Mouse (Mus musculus) hindbrain, postnatal 0 days (tissue): Measurements from ENCODE around the gene Insm2. TPM values are rescaled to one million over a fixed set of nuclear protein-coding genes. Genes with fewer than 3 reads are reported as not detected.
"Not testable (repeated sequence)": the region's sequence is repeated elsewhere in the genome, so short reads cannot be mapped to it uniquely, and the experiment has no call there.

Experiments used
- ATAC-seq: fragments of 200-750 bp; cut with Nextera tagmentation; 2 replicates; pipeline ENCODE4 v1.8.0; 2017; ENCODE audit warnings: mild to moderate bottlenecking, moderate TSS enrichment, moderate library complexity
- DNase-seq: peaks from one replicate; pipeline ENCODE4 v3.0.0-alpha.2; 2015; ENCODE audit warnings: low spot score
- H3K27ac ChIP-seq: fragments of 300-500 bp; sonication (generic); 2 replicates; pipeline ENCODE4 v1.5.1; 2014; ENCODE audit warnings: mild to moderate bottlenecking
- H3K27me3 ChIP-seq: fragments of 300-500 bp; sonication (generic); 2 replicates; pipeline ENCODE4 v1.6.1; 2014; ENCODE audit warnings: low read length, mixed read lengths; ENCODE audit not compliant: insufficient read depth
- H3K36me3 ChIP-seq: fragments of 300-500 bp; sonication (generic); 2 replicates; pipeline ENCODE4 v1.6.1; 2014; ENCODE audit warnings: low read length, mixed read lengths; ENCODE audit not compliant: insufficient read depth
- H3K4me1 ChIP-seq: fragments of 300-500 bp; sonication (generic); 2 replicates; pipeline ENCODE4 v1.6.1; 2014; ENCODE audit warnings: antibody characterized with exemption, low read length, mixed read lengths; ENCODE audit not compliant: insufficient read depth
- H3K4me2 ChIP-seq: fragments of 300-500 bp; sonication (generic); 2 replicates; pipeline ENCODE4 v1.6.1; 2014; ENCODE audit warnings: low read depth, mild to moderate bottlenecking, low read length, moderate library complexity, mixed read lengths
- H3K4me3 ChIP-seq: fragments of 300-500 bp; sonication (generic); 2 replicates; pipeline ENCODE4 v1.5.1; 2014; ENCODE audit warnings: low read length
- H3K9ac ChIP-seq: fragments of 300-500 bp; sonication (generic); replicated peaks from 2 replicates; pipeline ENCODE4 v1.6.1; 2014; ENCODE audit warnings: mild to moderate bottlenecking, low read length, moderate library complexity, mixed read lengths
- H3K9me3 ChIP-seq: fragments of 300-500 bp; sonication (generic); 2 replicates; pipeline ENCODE4 v1.6.1; 2016; ENCODE audit warnings: low read length, mixed read lengths
- CTCF ChIP-seq: IDR thresholded peaks from 2 replicates; pipeline ENCODE4 v1.5.1; 2016; ENCODE audit warnings: antibody characterized with exemption, control low read depth, low read depth
- WGBS: fragments of 180-500 bp; shearing (Covaris S2); extraction: QIAGEN DNeasy Blood & Tissue Kit; methylation state at CpG from one replicate; pipeline ENCODE4 v1.1.7; 2014; 5-methylcytosine and 5-hydroxymethylcytosine counted together
- polyA plus RNA-seq: library from polyadenylated mRNA; unstranded; fragments of >200 nt; fragmentation: Nextera tagmentation; extraction: Ambion mirVana; gene quantifications from 2 replicates; pipeline ENCODE4 v1.2.1, GENCODE M21; 2015
- total RNA-seq: library from RNA; depleted of rRNA; stranded (reverse); fragments of >200 nt; gene quantifications from 2 replicates; pipeline ENCODE4 v1.2.3, GENCODE M21; 2014; rRNA removed

The Insm2 gene
- 3.9 and 8.3 TPM in 2 replicates for total RNA-seq
- polyA plus RNA-seq: 2.5 and 2.7 TPM in 2 replicates

GRCm38 (mm10) chr12:55598887-55599561 is at the start of gene Insm2:
Insm2 (plus strand) TSS chr12:55599427.
- H3K4me2 ChIP-seq: peak within 1 kb of the TSS; percentile 78
- no peaks in the 10 kb centered on the region for H3K36me3 ChIP-seq
- H3K9me3 ChIP-seq: no peaks in the 10 kb centered on the region
- peak within 1 kb of the TSS; percentile 51 for H3K4me3 ChIP-seq
- DNase-seq (peak; percentile 38), ATAC-seq (peak; percentile 69)
- no peak for TF ChIP-seq CTCF
- peak within 1 kb of the TSS; percentile 49 for H3K9ac ChIP-seq
- H3K4me1 ChIP-seq: peaks cover 5% of the 10 kb centered on the region; the same call in 1 of the 2 replicates
- H3K27me3 ChIP-seq: peaks cover 4% of the 10 kb centered on the region
- H3K27ac ChIP-seq: no peak within 1 kb of the TSS
- WGBS: under 1% methylated on average over 68 of the region's 77 CpGs

GRCm38 (mm10) chr12:55554901-55555300 is 44.3 kb upstream of the Insm2 start:
- WGBS: 79% methylated on average over 6 of the region's 6 CpGs
- H3K9me3 ChIP-seq, H3K9ac ChIP-seq, H3K4me1 ChIP-seq, H3K4me2 ChIP-seq, H3K27me3 ChIP-seq, DNase-seq, ATAC-seq, H3K27ac ChIP-seq, H3K36me3 ChIP-seq, H3K4me3 ChIP-seq: not testable (repeated sequence)

GRCm38 (mm10) chr12:55557866-55558265 is 41.4 kb upstream of the Insm2 start:
- 59% methylated on average over 6 of the region's 6 CpGs for WGBS
- no peaks in the 10 kb centered on the region for H3K9me3 ChIP-seq
- ATAC-seq: no peak
- H3K4me1 ChIP-seq: no peaks in the 10 kb centered on the region
- no peaks in the 10 kb centered on the region for H3K36me3 ChIP-seq
- no peak overlapping the region for H3K4me3 ChIP-seq
- no peak overlapping the region for H3K9ac ChIP-seq
- TF ChIP-seq CTCF: no peak
- no peak overlapping the region for H3K4me2 ChIP-seq
- H3K27ac ChIP-seq: no peak overlapping the region
- no peaks in the 10 kb centered on the region for H3K27me3 ChIP-seq
- no peak for DNase-seq

GRCm38 (mm10) chr12:55559184-55559855 is 39.9 kb upstream of the Insm2 start:
- H3K4me3 ChIP-seq: no peak overlapping the region
- H3K9me3 ChIP-seq: no peaks in the 10 kb centered on the region
- no peaks in the 10 kb centered on the region for H3K4me1 ChIP-seq
- peak; percentile 10; the same call in 1 of the 2 replicates for ATAC-seq
- no peak overlapping the region for H3K27ac ChIP-seq
- no peak for TF ChIP-seq CTCF
- WGBS: 90% methylated on average over 12 of the region's 12 CpGs
- H3K36me3 ChIP-seq: no peaks in the 10 kb centered on the region
- no peak overlapping the region for H3K4me2 ChIP-seq
- H3K9ac ChIP-seq: no peak overlapping the region
- no peak for DNase-seq
- H3K27me3 ChIP-seq: no peaks in the 10 kb centered on the region

GRCm38 (mm10) chr12:55560025-55560690 is 39.1 kb upstream of the Insm2 start:
- TF ChIP-seq CTCF: no peak
- peak overlapping the region; percentile 31 for H3K4me3 ChIP-seq
- H3K27me3 ChIP-seq: no peaks in the 10 kb centered on the region
- DNase-seq (no peak), ATAC-seq (no peak)
- no peak overlapping the region for H3K27ac ChIP-seq
- no peaks in the 10 kb centered on the region for H3K9me3 ChIP-seq
- no peaks in the 10 kb centered on the region for H3K36me3 ChIP-seq
- peak overlapping the region; percentile 59 for H3K4me2 ChIP-seq
- no peak overlapping the region; the same call in 1 of the 2 replicates for H3K9ac ChIP-seq
- H3K4me1 ChIP-seq: no peaks in the 10 kb centered on the region
- WGBS: 13% methylated on average over 19 of the region's 19 CpGs

- 87% methylated on average over 3 of the region's 3 CpGs for WGBS
- H3K27ac ChIP-seq: no peak overlapping the region
- DNase-seq: no peak
- no peaks in the 10 kb centered on the region for H3K4me1 ChIP-seq
- no peaks in the 10 kb centered on the region for H3K9me3 ChIP-seq
- ATAC-seq: no peak
- H3K9ac ChIP-seq: no peak overlapping the region
- H3K27me3 ChIP-seq: no peaks in the 10 kb centered on the region
- TF ChIP-seq CTCF: no peak
- no peak overlapping the region for H3K4me2 ChIP-seq
- H3K36me3 ChIP-seq: no peaks in the 10 kb centered on the region
- no peak overlapping the region for H3K4me3 ChIP-seq
Observed at GRCm38 (mm10) chr12:55563742-55564141, 35.5 kb upstream of the Insm2 start.
